Mouse (Mus musculus): ENCODE measurements around the gene Fam49a.
A peak's percentile ranks its signal among the peaks of the same experiment; 100 is the strongest.
"Not testable (repeated sequence)": the region's sequence is repeated elsewhere in the genome, so short reads cannot be mapped to it uniquely, and the experiment has no call there.

The Fam49a gene

DNA sequence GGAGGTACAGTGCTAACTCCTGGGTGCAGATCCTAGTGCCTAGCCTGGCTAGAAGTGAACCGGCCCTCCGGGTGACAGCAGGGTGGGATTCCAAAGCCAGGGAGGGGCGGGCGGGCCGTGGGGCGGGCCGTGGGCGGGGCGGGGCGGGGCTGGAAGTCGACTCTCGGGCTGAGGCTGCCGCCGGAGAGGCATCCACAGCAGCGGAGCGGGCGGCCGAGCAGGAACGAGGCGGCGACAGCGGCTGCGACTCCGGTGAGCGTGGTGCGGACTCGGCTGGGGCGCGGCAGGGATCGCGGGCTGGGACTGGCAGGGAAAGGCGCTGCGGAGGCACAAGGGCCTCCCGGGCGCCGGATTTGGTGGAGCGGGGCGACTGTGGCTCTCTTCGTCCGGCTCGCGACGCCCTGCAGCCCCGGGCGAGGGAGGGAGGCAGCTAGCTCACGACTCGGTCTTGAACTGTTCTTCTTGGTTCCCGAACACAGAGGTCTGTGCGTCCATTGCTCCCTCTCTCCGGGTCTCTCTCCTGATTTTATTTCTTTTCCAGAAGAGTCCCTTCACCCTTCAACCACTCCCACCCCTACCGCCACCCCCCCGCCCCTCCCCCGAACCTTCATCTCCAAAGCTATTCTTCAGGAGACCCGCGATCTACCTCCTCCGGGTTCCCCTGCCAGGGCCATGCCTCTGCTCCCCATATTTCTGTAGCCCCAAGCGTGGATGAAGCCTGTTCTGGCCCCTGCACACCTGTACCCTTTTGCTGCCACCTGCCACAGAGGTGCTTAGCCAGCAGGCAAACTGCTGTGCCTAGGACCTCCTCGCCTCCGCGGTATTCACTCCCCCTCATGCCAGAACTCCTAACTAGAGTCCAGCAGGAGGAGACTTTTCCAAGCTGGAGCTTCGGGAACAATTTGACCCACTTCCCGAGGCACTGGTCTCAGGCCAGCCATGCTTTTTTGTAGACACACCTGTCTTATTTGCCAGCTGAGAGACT lies at the start of gene Fam49a:
Gene Fam49a (plus strand): TSS at position 153 of the 985 bp plus-strand sequence.
- peak; percentile 83 to 89 for DNase-seq

DNA sequence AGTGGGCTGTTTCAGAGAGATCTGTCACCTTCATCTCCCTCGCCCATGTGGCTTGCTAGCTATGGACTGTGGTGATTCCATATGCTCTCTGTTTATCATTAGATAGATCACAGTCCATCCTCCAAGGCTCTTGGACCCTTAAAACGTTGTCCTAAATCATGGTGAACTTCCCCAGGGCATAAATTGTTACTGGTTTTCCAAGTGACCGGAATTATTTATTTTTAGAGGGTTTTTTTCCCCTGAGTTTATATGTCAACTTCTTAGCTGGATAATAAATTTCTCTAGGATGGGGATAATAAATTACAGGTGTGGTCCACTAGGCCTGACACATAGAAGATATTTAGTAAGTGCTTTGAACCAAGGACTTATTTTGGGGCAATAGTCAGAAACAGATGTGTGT lies 48.4 kb upstream of the Fam49a start:
- no peak for DNase-seq

DNA sequence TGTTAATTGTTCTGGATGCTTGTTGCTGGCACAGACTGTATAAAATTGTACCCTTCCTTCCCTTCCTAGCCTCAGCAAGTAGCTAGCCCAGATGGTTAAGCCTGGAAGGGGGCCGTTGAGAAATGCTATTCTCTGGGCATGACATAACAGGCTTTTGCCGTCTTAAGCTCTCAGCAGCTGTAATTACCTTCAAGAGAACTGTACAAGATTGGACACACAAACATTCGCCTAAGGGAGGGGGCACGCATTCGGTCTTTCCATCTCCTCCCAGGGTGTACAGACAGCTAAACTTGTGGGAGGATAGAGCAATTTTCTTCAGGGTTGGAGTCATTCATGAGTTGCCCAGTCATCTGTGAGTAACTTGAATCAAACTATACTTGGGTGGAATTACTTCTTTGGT lies 43.0 kb upstream of the Fam49a start:
- no peak for DNase-seq

DNA sequence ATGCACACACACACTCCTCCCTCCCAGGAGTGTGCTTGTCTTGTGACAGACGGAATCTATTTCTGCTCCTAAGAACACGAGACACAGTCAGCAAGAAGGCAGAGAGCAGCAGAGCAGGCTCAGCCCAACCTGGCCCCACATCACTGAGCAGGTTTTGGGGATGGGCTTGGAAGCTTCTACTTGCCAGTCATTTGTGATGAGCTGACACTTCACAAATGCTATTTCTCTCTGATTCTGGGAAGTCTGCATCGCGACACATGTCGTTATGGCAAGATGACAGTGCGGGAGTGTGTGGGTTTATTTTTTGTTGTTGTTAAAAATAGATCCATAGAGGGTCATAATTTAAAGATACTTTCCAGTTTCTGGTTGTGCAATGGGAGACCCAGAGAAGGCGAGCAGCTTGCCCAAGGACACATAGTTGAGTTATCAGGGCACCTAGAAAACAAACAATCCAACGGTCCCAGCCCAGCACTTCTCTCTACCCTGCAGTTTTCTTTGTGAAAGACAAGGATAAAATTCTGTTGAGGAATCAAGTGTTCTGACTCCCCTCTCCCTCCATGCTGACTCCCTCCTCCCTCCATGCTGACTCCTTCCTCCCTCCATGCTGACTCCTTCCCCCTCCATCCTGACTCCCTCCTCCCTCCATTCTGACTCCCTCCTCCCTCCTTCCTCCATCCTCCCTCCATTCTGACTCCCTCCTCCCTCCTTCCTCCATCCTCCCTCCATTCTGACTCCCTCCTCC lies 41.0 kb upstream of the Fam49a start:
- DNase-seq, result no peak

DNA sequence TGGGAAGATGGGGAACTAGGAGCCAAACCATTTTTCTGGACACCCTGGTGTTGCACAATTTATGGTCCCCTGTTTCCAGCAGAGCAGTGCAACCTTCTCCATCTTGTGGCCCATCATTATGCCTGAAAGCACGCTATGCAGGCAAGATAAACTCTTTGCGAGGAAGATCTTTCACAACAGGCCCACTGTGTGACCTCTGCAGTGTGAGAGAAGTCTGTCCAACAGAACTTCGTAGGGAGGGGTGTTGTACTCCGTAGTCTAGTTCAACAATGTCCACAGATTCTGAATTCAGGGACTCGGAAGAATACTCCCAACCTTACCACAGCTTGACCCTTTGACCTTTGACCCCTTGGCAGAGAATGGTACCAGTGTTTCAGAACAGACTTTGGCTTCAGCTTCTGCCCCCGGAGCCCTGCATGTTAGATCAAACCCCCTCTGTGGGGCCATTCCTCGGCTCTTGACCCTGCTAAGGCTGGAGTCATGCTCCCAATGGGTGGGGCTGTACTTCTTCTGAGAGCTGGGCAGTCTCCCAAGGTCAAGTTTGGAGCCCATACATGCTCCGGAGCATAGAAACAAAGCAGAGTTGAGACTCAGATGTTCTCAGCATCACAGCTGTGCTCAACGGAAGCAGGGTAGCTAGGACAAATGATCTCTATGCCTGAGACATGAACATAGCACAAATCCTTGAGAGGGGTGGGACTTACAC lies 39.2 kb upstream of the Fam49a start:
- DNase-seq, result no peak

DNA sequence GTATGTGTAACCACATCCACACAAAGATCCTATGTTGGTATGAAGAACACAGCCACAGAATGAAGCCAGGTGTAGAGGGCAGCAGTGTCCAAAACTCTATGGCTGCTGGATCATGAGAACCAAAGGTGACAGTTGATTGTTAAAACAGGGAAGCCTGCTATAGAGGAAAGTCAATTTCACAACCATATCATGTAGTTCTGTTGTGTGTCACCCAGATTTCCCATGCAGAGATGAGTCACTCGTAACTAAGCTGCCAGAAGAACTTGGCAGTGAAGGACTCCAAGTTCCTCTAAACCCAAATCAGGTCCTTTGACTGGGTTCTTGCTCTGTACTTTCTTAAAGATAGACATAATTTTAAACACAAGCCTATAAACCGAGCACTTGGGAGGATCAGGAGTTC lies 38.6 kb upstream of the Fam49a start:
- DNase-seq, result no peak

DNA sequence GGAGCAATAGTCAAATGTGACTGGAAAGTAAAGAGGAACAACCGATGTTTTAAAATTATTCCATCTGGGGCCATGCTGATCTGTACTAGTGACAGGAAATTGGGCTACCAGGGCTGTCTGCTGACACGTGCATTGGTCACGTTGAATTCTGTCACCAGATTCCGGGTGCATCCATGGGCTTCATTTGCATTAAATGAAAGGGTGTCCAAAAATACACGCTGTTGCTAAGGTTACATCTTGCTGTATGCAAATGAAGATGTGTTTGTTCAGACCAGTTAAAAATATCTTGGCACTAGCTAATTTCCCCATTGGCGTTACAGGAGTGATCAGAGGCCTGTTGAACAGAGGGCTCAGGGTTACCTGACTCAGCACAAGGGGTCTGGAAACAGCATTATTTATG lies 36.2 kb upstream of the Fam49a start:
- DNase-seq, result no peak

DNA sequence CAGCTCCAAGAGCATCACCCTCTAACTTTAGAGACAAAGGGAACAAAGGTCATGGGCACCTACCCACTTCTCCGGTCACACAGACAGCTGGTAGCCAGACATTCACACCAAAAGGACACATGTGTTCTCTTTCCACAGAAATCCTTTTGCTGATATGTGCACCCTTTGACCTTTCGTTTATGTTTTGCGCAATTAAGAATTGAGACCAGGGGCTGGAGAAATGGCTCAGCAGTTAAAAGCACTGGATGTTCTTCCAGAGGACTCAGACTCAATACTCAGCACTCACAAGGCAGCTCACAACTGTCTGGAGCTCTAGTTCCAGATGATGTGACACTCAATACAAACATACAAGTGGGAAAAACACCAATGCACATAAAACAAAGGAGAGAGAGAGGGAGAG lies 34.3 kb upstream of the Fam49a start:
- no peak for DNase-seq

DNA sequence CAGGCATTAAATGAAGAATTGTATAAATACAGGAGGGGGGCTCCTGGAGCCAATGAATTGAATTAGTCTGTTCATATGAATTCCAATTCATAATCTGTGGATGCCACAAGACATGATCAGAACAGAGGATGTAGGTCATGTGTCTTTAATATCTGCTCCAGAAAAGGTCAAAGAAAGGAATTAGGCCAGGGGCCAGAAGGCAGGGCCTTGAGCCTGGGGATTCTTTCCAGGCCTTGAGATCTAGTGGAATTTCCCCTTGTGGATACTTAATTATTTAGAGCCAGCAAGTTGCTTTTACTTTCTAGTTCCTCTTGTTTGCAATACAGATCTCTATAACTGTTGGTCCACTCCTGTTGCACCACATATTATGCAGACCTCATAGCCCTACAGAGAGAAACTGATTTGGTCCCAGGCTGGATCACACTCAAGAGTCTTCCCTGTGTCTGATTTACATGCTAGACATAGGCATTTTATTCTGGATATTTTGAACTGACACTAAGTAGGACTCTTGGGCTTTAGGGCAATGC lies 31.8 kb upstream of the Fam49a start:
- DNase-seq, result no peak

DNA sequence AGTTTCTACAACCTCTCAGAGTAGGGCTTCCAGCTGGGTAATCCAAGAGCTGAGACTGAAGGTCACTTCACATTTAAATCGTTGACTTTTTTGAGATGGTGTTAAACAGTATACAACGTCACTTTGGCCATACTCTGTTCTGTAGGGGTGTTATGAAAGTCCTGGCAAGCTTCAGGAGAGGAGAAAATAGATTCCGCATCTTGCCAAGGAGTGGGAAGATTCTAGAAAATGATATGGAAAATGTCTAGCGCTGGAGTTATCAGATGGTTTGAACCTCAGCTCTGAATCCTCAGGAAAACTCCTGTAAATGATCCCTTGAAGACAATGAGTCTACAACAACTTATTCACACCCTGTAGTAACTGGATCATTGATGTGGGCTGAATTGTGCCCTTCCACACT lies 29.8 kb upstream of the Fam49a start:
- DNase-seq, result no peak

DNA sequence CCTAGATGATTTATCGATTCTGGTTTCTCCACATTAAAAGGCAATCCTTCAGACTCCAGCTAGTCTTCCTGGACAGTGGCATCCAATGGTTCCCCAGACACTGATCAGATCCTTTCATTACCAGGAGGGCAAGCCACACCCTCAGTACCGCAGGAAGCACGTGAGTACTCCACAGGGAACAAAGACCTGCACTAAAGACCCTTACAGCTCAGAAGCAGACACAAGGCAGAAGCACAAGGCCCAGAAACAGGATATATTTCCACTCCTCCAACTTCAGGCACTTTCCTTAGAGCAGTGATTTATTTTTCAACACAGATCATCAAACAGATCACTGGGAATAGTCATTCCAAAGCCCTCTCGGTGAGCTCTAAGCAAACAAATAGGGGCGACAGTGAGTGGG lies 25.0 kb upstream of the Fam49a start:
- no peak for DNase-seq

DNA sequence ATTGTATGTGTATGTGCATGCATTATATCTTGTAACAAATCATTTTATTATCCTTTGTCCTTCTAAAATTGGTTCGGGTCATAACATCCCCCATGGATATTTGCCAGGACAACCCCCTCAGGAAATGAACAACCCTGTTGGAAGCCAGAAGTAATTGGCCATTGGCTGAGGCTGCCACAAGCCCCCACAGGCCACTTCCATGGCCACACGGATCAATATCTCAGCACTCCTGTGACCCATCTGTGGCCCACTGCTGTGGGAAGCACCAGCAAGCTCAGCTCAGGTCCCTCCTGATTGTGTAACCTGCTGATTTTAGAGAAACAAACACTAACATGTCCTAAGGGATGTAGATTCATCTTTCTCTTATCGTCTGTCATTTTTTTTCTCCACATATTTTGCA lies 22.4 kb upstream of the Fam49a start:
- DNase-seq, result no peak

DNA sequence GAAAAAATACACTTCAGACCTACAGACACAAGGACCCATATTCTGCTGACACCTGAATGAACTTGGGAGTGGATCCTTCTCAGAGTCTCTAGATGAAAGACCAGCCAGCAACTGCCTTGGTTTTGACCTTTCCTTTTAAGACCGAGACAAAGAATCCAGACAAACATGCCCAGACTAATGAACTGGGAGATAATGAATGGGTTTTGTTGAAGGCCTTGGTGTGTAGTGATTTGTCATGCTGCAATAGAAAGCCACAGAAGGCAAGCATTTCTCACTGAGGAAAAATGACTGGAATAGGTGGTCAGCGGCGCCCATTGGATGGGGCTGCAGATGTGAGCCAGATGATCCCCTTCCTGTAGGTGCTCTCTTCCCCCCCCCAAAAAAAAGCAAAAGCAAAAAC lies 18.8 kb upstream of the Fam49a start:
- DNase-seq, result no peak

DNA sequence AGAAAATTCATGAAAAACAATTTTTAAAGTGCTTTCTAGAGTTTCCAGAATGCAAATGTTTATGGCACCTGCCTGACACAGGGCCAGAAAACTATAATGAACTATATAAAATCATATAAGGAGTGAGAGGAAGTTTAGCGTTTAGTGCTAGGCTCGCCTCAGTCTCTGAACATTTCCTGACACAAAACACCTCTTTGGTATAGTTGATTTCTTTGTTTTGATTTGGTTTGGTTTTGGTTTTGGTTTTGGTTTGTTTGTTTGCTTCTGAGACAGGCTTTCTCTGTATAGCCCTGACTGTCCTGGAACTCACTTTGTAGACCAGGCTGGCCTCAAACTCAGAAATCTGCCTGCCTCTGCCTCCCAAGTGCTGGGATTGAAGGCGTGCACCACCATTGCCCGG lies 14.9 kb upstream of the Fam49a start:
- DNase-seq, result not testable (repeated sequence)

DNA sequence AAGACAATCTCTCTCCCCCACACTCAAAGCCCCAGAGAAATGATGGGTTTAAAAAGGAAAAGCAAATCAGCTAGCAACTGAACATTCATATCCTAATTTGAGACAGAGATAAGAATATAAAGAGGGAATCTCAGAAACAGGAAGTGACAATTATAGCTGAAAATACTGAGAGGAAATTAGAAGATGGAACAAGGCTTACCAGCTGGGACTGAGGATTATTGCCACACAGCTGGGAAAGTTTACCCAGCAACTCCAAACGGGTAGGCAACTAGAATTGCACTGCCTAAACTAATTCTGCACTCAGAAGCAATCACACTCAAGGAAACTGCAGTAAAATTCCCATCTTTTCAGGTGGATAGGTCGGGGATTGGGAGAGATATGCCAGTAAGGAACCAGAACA lies 12.4 kb upstream of the Fam49a start:
- no peak for DNase-seq

DNA sequence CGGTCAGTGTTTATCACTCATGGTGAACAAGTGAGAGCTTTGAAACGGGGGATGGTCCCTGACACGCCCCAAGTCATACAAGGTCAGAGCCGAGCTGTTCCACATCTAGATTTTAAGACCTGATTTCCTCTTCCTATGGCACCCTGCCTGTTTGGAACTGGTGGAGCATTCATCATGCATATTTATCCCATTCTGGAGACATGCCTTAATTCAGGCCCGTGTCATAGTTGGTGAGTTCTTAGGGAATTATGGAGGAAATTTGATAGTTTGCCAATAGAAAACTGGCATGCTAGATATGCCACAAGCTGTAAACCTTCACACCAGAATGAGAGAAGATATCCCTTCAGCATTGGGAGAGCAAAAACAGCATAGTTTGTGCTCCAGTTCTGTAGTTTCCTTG lies 8.4 kb upstream of the Fam49a start:
- peak; percentile 16 to 18 for DNase-seq

DNA sequence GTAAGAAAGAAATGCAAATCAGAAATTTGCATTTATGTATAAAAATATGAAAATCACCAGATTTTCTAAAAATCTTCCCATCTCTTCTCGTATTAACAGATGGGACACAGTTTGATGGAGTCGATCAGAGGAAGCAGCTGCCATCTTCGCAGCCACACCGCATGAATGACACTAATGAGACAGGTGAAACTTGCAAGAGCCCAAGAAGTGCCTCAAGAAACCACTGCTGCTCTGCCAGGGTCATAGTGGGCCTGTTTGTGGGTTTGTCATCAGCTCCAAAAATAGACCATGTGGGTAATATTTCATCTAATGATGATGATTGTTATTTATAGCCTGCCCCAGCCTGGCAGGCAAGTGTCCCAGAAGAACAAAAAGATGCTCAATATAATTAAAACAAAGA lies 7.8 kb upstream of the Fam49a start:
- no peak for DNase-seq

DNA sequence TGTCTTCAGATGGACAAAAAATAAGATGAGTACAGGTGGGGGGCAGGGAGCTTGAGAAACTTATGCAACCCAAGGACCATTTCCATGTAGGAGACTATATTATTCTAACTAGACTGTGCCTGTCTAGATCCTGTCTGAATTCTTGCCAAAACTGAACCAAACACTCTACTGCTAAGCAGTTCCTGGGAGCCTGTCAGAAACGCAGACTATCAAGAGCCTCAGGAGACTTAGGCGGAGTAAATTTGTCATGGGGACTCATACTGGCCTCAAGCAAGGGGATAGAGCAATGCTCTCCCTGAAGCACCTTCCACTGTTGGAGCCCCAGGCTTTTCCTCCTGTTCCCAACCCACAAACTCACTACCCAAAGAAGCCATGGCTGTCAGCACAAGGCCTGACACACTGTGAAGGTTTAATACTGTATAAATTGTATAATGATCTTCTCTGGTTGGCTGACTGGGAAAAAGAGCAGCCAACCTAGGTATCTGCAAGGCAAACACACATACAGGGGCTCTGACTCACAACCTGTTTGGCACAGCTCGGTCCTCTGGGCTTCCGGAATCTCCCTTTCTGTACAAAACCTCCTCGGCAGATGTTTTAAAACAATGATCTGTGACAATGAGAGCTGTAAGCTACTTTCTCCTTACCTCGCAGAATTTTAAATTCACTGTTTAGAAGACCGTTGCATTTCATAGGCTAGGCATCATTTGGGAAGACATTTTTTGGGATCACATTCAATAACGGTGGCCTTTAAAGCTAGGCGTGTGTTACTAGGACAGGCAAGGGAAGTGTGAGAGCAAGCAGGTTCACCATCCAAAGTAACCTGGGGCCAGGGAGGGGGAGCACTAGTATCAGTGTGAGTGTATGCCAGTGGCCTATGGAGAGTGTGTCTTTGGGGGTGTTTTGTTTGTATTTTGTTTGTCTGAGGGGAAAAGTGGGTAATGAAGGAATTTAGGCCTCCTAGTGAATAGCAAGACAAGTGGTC lies 669 bp upstream of the Fam49a start:
- DNase-seq, result peak in 1 of 2 experiments; percentile 4

DNA sequence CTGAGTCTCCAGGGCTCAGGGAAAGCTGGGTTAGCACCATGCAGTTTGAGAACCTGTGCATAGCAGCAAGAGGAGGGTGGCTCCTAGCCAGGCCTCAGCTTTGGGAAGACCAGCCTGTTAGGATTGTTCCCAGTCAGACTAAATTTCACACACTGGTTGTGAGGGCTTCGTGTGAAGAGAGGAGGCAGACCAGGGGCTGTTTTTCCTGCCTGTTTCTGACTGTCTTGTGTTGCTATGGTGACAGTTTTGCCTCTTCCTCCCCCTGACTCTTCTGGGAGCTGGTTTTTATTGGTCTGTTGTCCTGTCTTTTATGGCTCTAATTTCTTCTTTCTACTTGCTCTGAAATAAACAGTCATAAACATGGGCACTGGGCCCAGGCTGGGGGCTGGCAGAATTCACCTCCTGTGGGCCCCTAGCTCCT lies 1.4 kb downstream of the Fam49a start:
- peak; percentile 8 to 28 for DNase-seq

DNA sequence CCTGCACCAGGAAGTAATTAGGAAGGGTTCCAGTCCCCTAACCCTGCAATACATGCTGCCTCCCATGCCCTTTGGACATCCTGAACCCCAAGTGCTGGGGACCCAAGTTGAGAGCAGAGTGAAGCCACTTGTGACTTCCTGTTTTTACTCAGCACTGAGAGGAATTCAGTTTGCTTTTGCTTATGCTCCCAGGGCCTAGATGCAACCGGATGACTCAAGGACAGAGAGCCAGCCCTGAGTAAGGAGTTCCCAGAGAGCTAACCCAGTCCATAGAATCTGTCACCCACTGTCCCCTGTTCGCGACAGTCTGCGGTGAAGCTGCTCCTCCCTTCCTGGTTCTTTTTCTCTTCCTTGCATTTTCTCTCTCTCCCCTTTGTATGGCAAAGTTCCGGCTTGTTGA lies 2.2 kb downstream of the Fam49a start:
- DNase-seq, result peak; percentile 4 to 13

DNA sequence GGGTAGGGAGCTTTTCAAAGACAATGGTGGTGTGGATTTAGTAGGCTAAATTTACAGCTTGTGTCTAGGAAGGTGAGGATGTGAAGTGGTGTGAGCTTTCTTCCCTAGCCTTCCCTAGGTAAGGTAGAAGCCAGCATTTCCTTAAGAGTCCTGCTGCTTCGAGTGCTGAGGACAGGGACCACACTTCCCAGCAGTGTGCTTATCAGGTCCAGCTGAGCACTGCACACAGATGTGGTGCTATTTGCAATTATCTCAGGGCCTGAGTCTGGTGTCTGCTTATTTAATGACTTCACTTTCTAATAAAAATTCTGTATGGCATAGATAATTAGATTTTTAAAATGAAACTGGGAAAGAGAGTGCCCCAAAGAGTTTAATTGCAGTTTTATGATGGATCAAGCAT lies 4.6 kb downstream of the Fam49a start:
- DNase-seq, result no peak

DNA sequence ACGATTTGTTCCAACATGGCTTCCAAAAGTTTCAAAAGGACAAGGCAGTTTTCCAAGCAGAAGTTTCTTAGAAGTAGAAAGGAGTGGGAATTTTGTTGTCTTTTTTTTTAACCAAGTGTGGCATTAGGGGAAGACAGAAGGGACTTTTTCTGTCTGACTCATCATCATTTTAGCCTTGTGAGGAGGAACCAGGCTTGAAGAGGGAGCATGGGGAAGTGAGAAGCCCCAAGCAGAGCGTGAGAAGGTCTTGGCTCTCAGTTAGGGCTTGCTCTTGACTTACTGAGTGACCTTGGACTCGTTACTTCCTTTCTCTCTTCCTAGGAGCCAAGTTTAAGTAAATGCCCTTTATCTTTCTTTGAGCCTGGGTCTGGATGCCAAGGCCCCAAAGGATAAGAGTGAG lies 8.6 kb downstream of the Fam49a start:
- no peak for DNase-seq

Data from kidney, postnatal 4 days (tissue).